Mouse (Mus musculus) neutrophil, adult 59 days (primary cell): ENCODE data around the gene Olfr472. TPM values are rescaled to one million over a fixed set of nuclear protein-coding genes. Genes with fewer than 3 reads are reported as not detected.

Source experiments
- total RNA-seq, 2 experiments: library from RNA; stranded (reverse); gene quantifications; 1 replicate in 1 of 2; 2 replicates in 1 of 2; pipeline ENCODE4 v1.2.4; 2023

Gene Olfr472
- not detected for total RNA-seq

GRCm38 (mm10) chr7:107897602-107898001 is at the start of gene Olfr472:
Olfr472 (plus strand) TSS chr7:107897902.

DNA sequence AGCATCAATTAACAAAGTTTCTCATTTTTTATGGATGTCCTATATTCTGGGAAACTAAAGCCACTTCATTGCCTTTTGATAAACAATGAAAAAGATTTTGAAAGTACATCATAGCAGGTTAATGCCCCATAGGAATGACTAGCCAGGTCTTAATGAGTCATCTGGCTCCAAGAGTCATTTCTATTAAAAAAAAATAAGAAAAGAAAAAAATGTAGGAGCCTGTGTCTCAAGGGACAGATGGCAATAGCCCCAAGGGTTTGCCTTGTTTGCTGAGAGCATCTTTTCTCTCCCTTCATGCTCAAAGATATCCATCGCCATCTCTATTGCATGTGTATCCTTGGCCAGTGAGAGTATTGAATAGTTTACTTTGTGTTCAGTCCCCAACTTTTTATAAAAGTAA is 32.4 kb downstream of the Olfr472 start, which contains the start of gene Olfr473:
Olfr473 (plus strand) TSS at position 301 of the 400 bp plus-strand sequence.

DNA sequence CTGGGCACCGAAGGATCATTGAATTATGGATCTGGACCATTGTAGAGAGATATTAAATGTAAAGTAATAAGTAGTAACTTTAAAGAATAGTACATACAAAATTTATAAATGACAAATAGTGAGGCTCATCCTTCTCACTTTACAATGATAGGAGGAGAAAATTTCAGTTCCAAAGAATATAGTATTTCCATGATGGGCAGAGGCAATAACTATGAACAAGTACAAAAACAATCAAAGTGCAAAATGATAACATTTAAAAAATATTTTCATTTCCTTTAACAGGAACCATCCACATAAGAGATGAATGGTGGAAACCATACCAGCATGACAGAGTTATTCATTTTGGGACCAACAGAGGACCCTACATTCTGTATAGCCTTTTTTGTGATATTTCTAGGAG is 56.6 kb downstream of the Olfr472 start, which contains the start of gene Olfr474:
Olfr474 (plus strand) TSS at position 301 of the 400 bp plus-strand sequence.

Other genes with a start within 250 kb of the Olfr472 start
- gene Cyb5r2, start 139.9 kb upstream of the Olfr472 start, total RNA-seq: not detected
- gene Ovch2, start 96.7 kb upstream of the Olfr472 start, total RNA-seq: not detected
- not detected for gene Olfr467, start 85.6 kb upstream of the Olfr472 start, total RNA-seq
- not detected for gene Olfr469, start 72.4 kb upstream of the Olfr472 start, total RNA-seq
- gene Olfr470, start 50.4 kb upstream of the Olfr472 start, total RNA-seq: not detected
- gene Olfr473, start 32.5 kb downstream of the Olfr472 start, total RNA-seq: not detected
- not detected for gene Olfr474, start 56.7 kb downstream of the Olfr472 start, total RNA-seq
- gene Olfr476, start 66.9 kb downstream of the Olfr472 start, total RNA-seq: not detected
- not detected for gene Olfr477, start 88.8 kb downstream of the Olfr472 start, total RNA-seq
- not detected for gene Olfr478, start 136.1 kb downstream of the Olfr472 start, total RNA-seq
- not detected for gene Olfr479, start 152.8 kb downstream of the Olfr472 start, total RNA-seq
- not detected for gene Olfr480, start 169.4 kb downstream of the Olfr472 start, total RNA-seq
- gene Olfr481, start 182.0 kb downstream of the Olfr472 start, total RNA-seq: not detected
- 1 to 10 TPM; 1.0 to 1.7 TPM for gene Olfr482, start 199.7 kb downstream of the Olfr472 start, total RNA-seq
- gene Olfr483, start 202.9 kb downstream of the Olfr472 start, total RNA-seq: not detected
- gene Olfr484, start 229.5 kb downstream of the Olfr472 start, total RNA-seq: not detected